Mouse (Mus musculus): ENCODE data around the gene Myo3b. TPM values are rescaled to one million over a fixed set of nuclear protein-coding genes. Genes with fewer than 3 reads are reported as not detected.
"Not testable (repeated sequence)": the region's sequence is repeated elsewhere in the genome, so short reads cannot be mapped to it uniquely, and the experiment has no call there.

Myo3b gene
- polyA plus RNA-seq, 1 experiment: under 0.01 TPM

- Histone ChIP-seq H3K4me3 (replicated peaks) (no peak overlapping the region), H3K9me3 (ENCODE audit: control insufficient read depth, low read length) (no peaks in the 10 kb centered on the region), H3K36me3 (ENCODE audit: control insufficient read depth) (no peaks in the 10 kb centered on the region), H3K4me1 (ENCODE audit: control insufficient read depth) (no peaks in the 10 kb centered on the region), H3K27me3 (ENCODE audit: control insufficient read depth) (no peaks in the 10 kb centered on the region)
- TF ChIP-seq TAL1 (IDR thresholded peaks at IDR 0.05; ENCODE audit: low read length) (no peak), GATA1 (IDR thresholded peaks at IDR 0.05; ENCODE audit: low read length) (no peak)
These were observed 179.5 kb downstream of the Myo3b start for GRCm38 (mm10) chr2:70218469-70218868.

GRCm38 (mm10) chr2:70226679-70227078, 187.8 kb downstream of the Myo3b start:
- Histone ChIP-seq H3K9me3 (ENCODE audit: control insufficient read depth, low read length) (no peaks in the 10 kb centered on the region), H3K36me3 (ENCODE audit: control insufficient read depth) (no peaks in the 10 kb centered on the region), H3K27me3 (ENCODE audit: control insufficient read depth) (no peaks in the 10 kb centered on the region), H3K4me3 (replicated peaks) (no peak overlapping the region), H3K4me1 (ENCODE audit: control insufficient read depth) (no peaks in the 10 kb centered on the region)
- TF ChIP-seq TAL1 (IDR thresholded peaks at IDR 0.05; ENCODE audit: low read length): no peak
- TF ChIP-seq GATA1 (IDR thresholded peaks at IDR 0.05; ENCODE audit: low read length): no peak

GRCm38 (mm10) chr2:70234450-70234849, 195.5 kb downstream of the Myo3b start:
- not testable (repeated sequence) for H3K36me3 ChIP-seq (ENCODE audit: control insufficient read depth); H3K9me3 ChIP-seq (ENCODE audit: control insufficient read depth, low read length); H3K4me1 ChIP-seq (ENCODE audit: control insufficient read depth); H3K27me3 ChIP-seq (ENCODE audit: control insufficient read depth); H3K4me3 ChIP-seq (replicated peaks)

GRCm38 (mm10) chr2:70245981-70246380, 207.1 kb downstream of the Myo3b start:
- no peaks in the 10 kb centered on the region for H3K36me3 ChIP-seq (ENCODE audit: control insufficient read depth)
- TF ChIP-seq TAL1 (IDR thresholded peaks at IDR 0.05; ENCODE audit: low read length) (no peak), GATA1 (IDR thresholded peaks at IDR 0.05; ENCODE audit: low read length) (no peak)
- H3K4me3 ChIP-seq (replicated peaks): no peak overlapping the region
- no peaks in the 10 kb centered on the region for H3K4me1 ChIP-seq (ENCODE audit: control insufficient read depth)
- no peaks in the 10 kb centered on the region for H3K9me3 ChIP-seq (ENCODE audit: control insufficient read depth, low read length)
- H3K27me3 ChIP-seq (ENCODE audit: control insufficient read depth): no peaks in the 10 kb centered on the region

GRCm38 (mm10) chr2:70248616-70249015, 209.7 kb downstream of the Myo3b start:
- no peaks in the 10 kb centered on the region for H3K4me1 ChIP-seq (ENCODE audit: control insufficient read depth)
- TF ChIP-seq GATA1 (IDR thresholded peaks at IDR 0.05; ENCODE audit: low read length) (no peak), TAL1 (IDR thresholded peaks at IDR 0.05; ENCODE audit: low read length) (no peak)
- no peak overlapping the region for H3K4me3 ChIP-seq (replicated peaks)
- H3K27me3 ChIP-seq (ENCODE audit: control insufficient read depth): no peaks in the 10 kb centered on the region
- no peaks in the 10 kb centered on the region for H3K9me3 ChIP-seq (ENCODE audit: control insufficient read depth, low read length)
- no peaks in the 10 kb centered on the region for H3K36me3 ChIP-seq (ENCODE audit: control insufficient read depth)

DNA sequence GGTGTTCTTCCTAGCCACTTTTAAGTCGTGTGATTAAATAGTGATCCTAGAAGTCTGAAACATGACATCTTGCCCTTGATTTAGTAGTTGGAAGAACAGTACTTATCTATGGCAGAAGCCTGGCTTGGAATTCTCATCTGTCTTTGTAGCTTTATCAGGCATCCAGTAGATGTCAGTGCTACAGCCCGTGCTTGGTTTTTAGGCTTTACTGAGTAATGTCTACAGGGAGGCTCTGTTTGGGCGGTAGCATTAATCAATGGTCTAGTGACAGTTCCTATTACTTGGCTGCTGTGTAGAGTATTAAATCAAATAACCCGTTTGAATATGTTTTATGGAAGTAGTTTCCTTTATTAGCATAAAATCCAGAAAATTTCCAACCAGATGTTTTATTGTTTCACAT, 210.9 kb downstream of the Myo3b start:
- H3K4me1 ChIP-seq (ENCODE audit: control insufficient read depth): no peaks in the 10 kb centered on the region
- no peaks in the 10 kb centered on the region for H3K36me3 ChIP-seq (ENCODE audit: control insufficient read depth)
- no peaks in the 10 kb centered on the region for H3K9me3 ChIP-seq (ENCODE audit: control insufficient read depth, low read length)
- no peak for TF ChIP-seq GATA1 (IDR thresholded peaks at IDR 0.05; ENCODE audit: low read length)
- no peak for TF ChIP-seq TAL1 (IDR thresholded peaks at IDR 0.05; ENCODE audit: low read length)
- no peaks in the 10 kb centered on the region for H3K27me3 ChIP-seq (ENCODE audit: control insufficient read depth)
- no peak overlapping the region for H3K4me3 ChIP-seq (replicated peaks)

DNA sequence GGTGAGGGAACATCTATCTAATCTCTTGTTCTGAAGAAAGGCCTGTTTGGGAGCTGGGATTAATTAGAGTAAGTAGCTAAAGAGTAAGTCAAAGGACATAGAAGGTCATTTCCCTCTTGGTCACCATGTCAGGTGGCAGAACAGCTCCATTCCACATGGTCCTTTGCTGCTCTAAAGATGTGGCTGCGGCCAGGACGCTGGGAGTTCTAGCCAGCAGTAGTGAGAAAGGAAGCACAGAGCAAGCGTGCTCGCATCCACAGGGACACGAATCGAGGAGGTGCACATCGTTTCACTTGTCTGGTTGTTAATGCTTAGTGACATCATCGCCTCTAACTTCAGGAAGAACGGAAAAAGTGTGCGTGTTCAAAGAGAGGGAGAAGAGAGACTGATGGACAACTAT, 212.3 kb downstream of the Myo3b start:
- no peak overlapping the region for H3K4me3 ChIP-seq (replicated peaks)
- no peak for TF ChIP-seq TAL1 (IDR thresholded peaks at IDR 0.05; ENCODE audit: low read length)
- no peak for TF ChIP-seq GATA1 (IDR thresholded peaks at IDR 0.05; ENCODE audit: low read length)
- H3K9me3 ChIP-seq (ENCODE audit: control insufficient read depth, low read length): no peaks in the 10 kb centered on the region
- no peaks in the 10 kb centered on the region for H3K27me3 ChIP-seq (ENCODE audit: control insufficient read depth)
- no peaks in the 10 kb centered on the region for H3K4me1 ChIP-seq (ENCODE audit: control insufficient read depth)
- no peaks in the 10 kb centered on the region for H3K36me3 ChIP-seq (ENCODE audit: control insufficient read depth)

GRCm38 (mm10) chr2:70259357-70260000, 220.6 kb downstream of the Myo3b start:
- TF ChIP-seq GATA1 (IDR thresholded peaks at IDR 0.05; ENCODE audit: low read length): no peak
- TF ChIP-seq TAL1 (IDR thresholded peaks at IDR 0.05; ENCODE audit: low read length): no peak
- H3K9me3 ChIP-seq (ENCODE audit: control insufficient read depth, low read length): no peaks in the 10 kb centered on the region; the same call in 1 of the 2 replicates
- no peaks in the 10 kb centered on the region for H3K27me3 ChIP-seq (ENCODE audit: control insufficient read depth)
- H3K36me3 ChIP-seq (ENCODE audit: control insufficient read depth): no peaks in the 10 kb centered on the region
- no peaks in the 10 kb centered on the region for H3K4me1 ChIP-seq (ENCODE audit: control insufficient read depth)
- no peak overlapping the region for H3K4me3 ChIP-seq (replicated peaks)

DNA sequence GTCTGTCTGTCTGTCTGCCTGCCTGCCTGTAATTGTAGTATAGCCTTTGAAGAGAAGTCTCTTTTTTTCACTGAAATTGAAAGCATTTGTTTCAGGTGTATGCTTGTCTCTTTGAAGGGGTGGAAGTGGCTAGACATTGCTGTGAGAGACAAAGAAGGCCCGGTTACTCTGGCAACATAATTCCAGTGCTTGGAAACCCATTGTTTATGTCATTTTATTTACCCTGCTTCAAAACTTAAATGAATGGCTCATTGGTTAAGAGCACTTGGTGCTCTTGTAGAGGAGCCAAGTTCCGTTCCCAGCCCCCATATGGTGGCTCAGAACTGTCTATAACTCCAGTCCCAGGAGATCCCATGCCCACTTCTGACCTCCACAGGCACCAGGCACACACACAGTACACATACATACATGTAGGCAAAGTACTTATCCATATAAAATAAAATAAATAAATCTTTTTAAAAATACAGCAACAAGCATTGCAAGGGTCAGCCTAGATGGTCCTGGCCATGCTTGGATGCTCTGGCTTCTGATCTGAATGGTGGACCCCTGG, 221.8 kb downstream of the Myo3b start:
- H3K36me3 ChIP-seq (ENCODE audit: control insufficient read depth): no peaks in the 10 kb centered on the region
- no peaks in the 10 kb centered on the region; the same call in 1 of the 2 replicates for H3K9me3 ChIP-seq (ENCODE audit: control insufficient read depth, low read length)
- H3K27me3 ChIP-seq (ENCODE audit: control insufficient read depth): no peaks in the 10 kb centered on the region
- no peak overlapping the region for H3K4me3 ChIP-seq (replicated peaks)
- TF ChIP-seq TAL1 (IDR thresholded peaks at IDR 0.05; ENCODE audit: low read length): no peak
- no peak for TF ChIP-seq GATA1 (IDR thresholded peaks at IDR 0.05; ENCODE audit: low read length)
- H3K4me1 ChIP-seq (ENCODE audit: control insufficient read depth): no peaks in the 10 kb centered on the region

All from erythroblast, embryonic 14.5 days (primary cell).